Mouse (Mus musculus) neutrophil, adult 65 days (primary cell): ENCODE measurements around the gene Rad51b. TPM values are rescaled to one million over a fixed set of nuclear protein-coding genes. Genes with fewer than 3 reads are reported as not detected.

Experiments used
- total RNA-seq: library from RNA; stranded (reverse); gene quantifications from 2 replicates; pipeline ENCODE4 v1.2.4, GENCODE M21; 2023

The Rad51b gene
- 2.4 and 5.1 TPM in 2 replicates for total RNA-seq

GRCm38 (mm10) chr12:79297121-79297576 is at the start of gene Rad51b:
Rad51b (plus strand) TSS chr12:79297282.

GRCm38 (mm10) chr12:79296126-79296816 is 811 bp upstream of the Rad51b start, which contains the start of gene Zfyve26:
Zfyve26 (minus strand) TSS chr12:79296304.

Other genes starting within 250 kb of the Rad51b start
- gene Pigh, start 207.6 kb upstream of the Rad51b start, total RNA-seq: 3.0 and 3.8 TPM in 2 replicates
- 53.4 and 70.4 TPM in 2 replicates for gene Arg2, start 166.5 kb upstream of the Rad51b start, total RNA-seq
- 89.9 and 120 TPM in 2 replicates for gene Vti1b, start 124.6 kb upstream of the Rad51b start, total RNA-seq
- 22.8 and 24.7 TPM in 2 replicates for gene Rdh11, start 105.0 kb upstream of the Rad51b start, total RNA-seq
- 52.2 and 56.5 TPM in 2 replicates for gene Rdh12, start 88.4 kb upstream of the Rad51b start, total RNA-seq
- gene Zfyve26, start 978 bp upstream of the Rad51b start, total RNA-seq: 66.8 and 78.5 TPM in 2 replicates